9 mouse cellular contexts compared by ENCODE assay signal in the genomic region with DNA sequence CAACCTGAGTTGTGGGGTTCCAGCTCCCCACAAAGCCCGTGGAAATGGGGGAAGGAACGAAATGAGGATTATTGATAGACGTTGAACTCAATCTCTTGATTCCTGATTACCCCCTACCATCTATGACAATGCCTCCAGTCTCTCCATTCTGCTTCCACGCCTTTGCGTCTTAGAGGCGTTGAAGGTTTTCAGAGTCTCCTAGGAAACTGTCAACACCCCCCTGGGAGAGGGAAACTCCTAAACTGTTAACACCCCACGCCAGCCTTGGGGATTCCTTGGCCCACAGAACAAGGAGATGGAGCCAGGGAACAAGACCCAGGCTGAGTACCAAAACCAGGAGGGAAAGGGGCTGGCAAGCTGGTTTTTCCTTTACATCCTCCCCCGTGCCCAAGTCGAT. TPM values are rescaled to one million over a fixed set of nuclear protein-coding genes. Genes with fewer than 3 reads are reported as not detected.
DNase-seq lines count a peak whose midpoint lies in the region; ATAC-seq and TF ChIP-seq lines count a peak whose summit lies in the region.
"Had no signal": no experiment of that assay in that cellular context is flagged by ENCODE, and none has a peak within 500 bp of the region (broad histone marks: within the 10 kb centered on the region; RNA-seq: fewer than 3 reads in every experiment).

No protein-coding gene starts in this region.

- no peak overlapping the region for H3K27ac ChIP-seq in kidney, embryonic 15.5 days
- H3K27ac ChIP-seq in hindbrain, embryonic 12.5 days = peak overlapping the region; percentile 52; the same call in 1 of the 2 replicates
- H3K27ac ChIP-seq in midbrain, postnatal 0 days (ENCODE audit: low read depth, low read length) = peak overlapping the region; percentile 81

- DNase-seq in kidney, adult 11 months = no peak
- peak; percentile 17 for DNase-seq in embryo, embryonic 10 days (ENCODE audit: low spot score)
- DNase-seq in midbrain, postnatal 0 days (ENCODE audit: low spot score) = peak; percentile 37
- no peak for DNase-seq in adrenal gland, adult 8-10 months
- DNase-seq in thymus, postnatal 4 days = no peak

- no peak overlapping the region for H3K9ac ChIP-seq in kidney, embryonic 15.5 days
- H3K9ac ChIP-seq in hindbrain, embryonic 12.5 days = peak overlapping the region; percentile 89
- H3K9ac ChIP-seq in midbrain, postnatal 0 days (replicated peaks; ENCODE audit: low read length, poor library complexity, severe bottlenecking) = peak overlapping the region; percentile 93

- ATAC-seq in kidney, embryonic 15.5 days (replicated peaks; ENCODE audit: low FRiP score) = no peak
- peak; percentile 45; the same call in 1 of the 2 replicates for ATAC-seq in hindbrain, embryonic 12.5 days (ENCODE audit: low FRiP score)
- ATAC-seq in midbrain, postnatal 0 days (ENCODE audit: low FRiP score) = 0 out of 2 replicates have a peak, but pooled peaks have one; percentile 9
- ATAC-seq in erythroid progenitor cell, adult 5-6 weeks (replicated peaks; ENCODE audit: low FRiP score, poor library complexity, severe bottlenecking) = no peak

- WGBS in kidney, embryonic 15.5 days = 17% methylated on average over 9 of the region's 9 CpGs
- 6% methylated on average over 9 of the region's 9 CpGs for WGBS in hindbrain, embryonic 12.5 days
- WGBS in midbrain, postnatal 0 days = 4% methylated on average over 9 of the region's 9 CpGs

- H3K4me1 ChIP-seq in kidney, embryonic 15.5 days = peaks cover 17% of the 10 kb centered on the region
- peaks cover 33% of the 10 kb centered on the region for H3K4me1 ChIP-seq in hindbrain, embryonic 12.5 days
- peaks cover 18% of the 10 kb centered on the region for H3K4me1 ChIP-seq in midbrain, postnatal 0 days (ENCODE audit: insufficient read depth, low read length)

- H3K4me2 ChIP-seq in kidney, embryonic 15.5 days = peak overlapping the region; percentile 85
- peak overlapping the region; percentile 96 for H3K4me2 ChIP-seq in hindbrain, embryonic 12.5 days (replicated peaks)
- H3K4me2 ChIP-seq in midbrain, postnatal 0 days (ENCODE audit: low read depth, low read length, poor library complexity, severe bottlenecking) = peak overlapping the region; percentile 75

- H3K9me3 ChIP-seq in kidney, embryonic 15.5 days (replicated peaks) = no peaks in the 10 kb centered on the region
- H3K9me3 ChIP-seq in hindbrain, embryonic 12.5 days (replicated peaks) = no peaks in the 10 kb centered on the region
- H3K9me3 ChIP-seq in midbrain, postnatal 0 days (ENCODE audit: low read length) = no peaks in the 10 kb centered on the region

- H3K4me3 ChIP-seq in kidney, embryonic 15.5 days (replicated peaks) = peak overlapping the region; percentile 52
- peak overlapping the region; percentile 76 for H3K4me3 ChIP-seq in hindbrain, embryonic 12.5 days
- peak overlapping the region; percentile 83 for H3K4me3 ChIP-seq in midbrain, postnatal 0 days (ENCODE audit: low read depth, low read length)

- peaks cover 58% of the 10 kb centered on the region for H3K27me3 ChIP-seq in kidney, embryonic 15.5 days
- H3K27me3 ChIP-seq in hindbrain, embryonic 12.5 days = peaks cover 18% of the 10 kb centered on the region
- H3K27me3 ChIP-seq in midbrain, postnatal 0 days (ENCODE audit: insufficient read depth, low read length) = no peaks in the 10 kb centered on the region

- H3K36me3 ChIP-seq in kidney, embryonic 15.5 days = no peaks in the 10 kb centered on the region
- H3K36me3 ChIP-seq in hindbrain, embryonic 12.5 days = no peaks in the 10 kb centered on the region
- H3K36me3 ChIP-seq in midbrain, postnatal 0 days (ENCODE audit: insufficient read depth, low read length) = no peaks in the 10 kb centered on the region

- no peak for TF ChIP-seq CTCF in midbrain, postnatal 0 days (IDR thresholded peaks at IDR 0.05)

RNA-seq across cellular contexts. Expression of a gene that starts 0.4 kb away (rescaled TPM):
- 0.64 and 1.00 TPM in 2 replicates for polyA plus RNA-seq in kidney, embryonic 15.5 days (2015; fragmentation: Nextera tagmentation; extraction: Ambion mirVana)
- polyA plus RNA-seq in hindbrain, embryonic 12.5 days (2016; fragmentation: Nextera tagmentation; extraction: Ambion mirVana) = 41.1 and 43.0 TPM in 2 replicates
- total RNA-seq in midbrain, postnatal 0 days (2014; rRNA removed) = 81.3 and 92.6 TPM in 2 replicates
- polyA plus RNA-seq in midbrain, postnatal 0 days (2015; fragmentation: Nextera tagmentation; extraction: Ambion mirVana) = 56.6 and 66.1 TPM in 2 replicates
- total RNA-seq in adrenal gland, adult 8-10 months (2022) = 1 to 10 TPM; 5.2 to 8.5 (median 6.6) TPM
- not detected in 2 replicates for total RNA-seq in erythroid progenitor cell, adult 5-6 weeks (2015; ENCODE audit: low replicate concordance)
- 0.26 TPM in 1 of 2 replicates, not detected in the other for total RNA-seq in erythroid progenitor cell, adult 5-6 weeks (2017; ENCODE audit: low replicate concordance)
- total RNA-seq: neutrophil, adult 5-6 weeks had no signal

RNA-seq across cellular contexts. Expression of a gene that starts 42.0 kb away (rescaled TPM):
- polyA plus RNA-seq in kidney, embryonic 15.5 days (2015; fragmentation: Nextera tagmentation; extraction: Ambion mirVana) = 36.2 and 39.4 TPM in 2 replicates
- polyA plus RNA-seq in hindbrain, embryonic 12.5 days (2016; fragmentation: Nextera tagmentation; extraction: Ambion mirVana) = 43.3 and 43.8 TPM in 2 replicates
- total RNA-seq in midbrain, postnatal 0 days (2014; rRNA removed) = 39.0 and 42.5 TPM in 2 replicates
- 29.4 and 30.5 TPM in 2 replicates for polyA plus RNA-seq in midbrain, postnatal 0 days (2015; fragmentation: Nextera tagmentation; extraction: Ambion mirVana)
- total RNA-seq in adrenal gland, adult 8-10 months (2022) = 10 to 100 TPM; 19.6 to 24.8 (median 23.1) TPM
- total RNA-seq in erythroid progenitor cell, adult 5-6 weeks (2015; ENCODE audit: low replicate concordance) = 25.6 and 28.9 TPM in 2 replicates
- 28.8 and 42.9 TPM in 2 replicates for total RNA-seq in erythroid progenitor cell, adult 5-6 weeks (2017; ENCODE audit: low replicate concordance)

Comparison
In these comparisons a context has a peak if more than half of its experiments do, and no peak if none do; other contexts are left out.
1. ATAC-seq: peak in hindbrain, embryonic 12.5 days (single experiment) and midbrain, postnatal 0 days (single experiment); none in kidney, embryonic 15.5 days (single experiment) and erythroid progenitor cell, adult 5-6 weeks (single experiment).
2. DNase-seq: peak in embryo, embryonic 10 days (single experiment) and midbrain, postnatal 0 days (single experiment); none in kidney, adult 11 months (single experiment), adrenal gland, adult 8-10 months (single experiment) and thymus, postnatal 4 days (single experiment).
3. Peak in every context shown above with its lines, with median percentiles within 50 percentile points of each other: H3K4me2 ChIP-seq and H3K4me3 ChIP-seq.